Mouse (Mus musculus) thymus, adult 2 months (tissue): ENCODE measurements around the gene Cdt1. TPM values are rescaled to one million over a fixed set of nuclear protein-coding genes. Genes with fewer than 3 reads are reported as not detected.

Experiments used
- DNase-seq: peaks from one replicate; pipeline ENCODE4 v3.0.0; 2021
- H3K27ac ChIP-seq: fragments of 200-500 bp; 2 replicates; pipeline ENCODE4 v1.5.1; 2012; ENCODE audit warnings: low read length, control low read depth; ENCODE audit not compliant: control insufficient read depth, insufficient read depth
- H3K27me3 ChIP-seq: fragments of 200-500 bp; 2 replicates; pipeline ENCODE4 v1.6.1; 2012; ENCODE audit warnings: mild to moderate bottlenecking, low read length, moderate library complexity, mixed read lengths; ENCODE audit not compliant: control insufficient read depth, insufficient read depth
- H3K36me3 ChIP-seq: fragments of 200-500 bp; 2 replicates; pipeline ENCODE4 v1.6.1; 2012; ENCODE audit warnings: mild to moderate bottlenecking, low read length, moderate library complexity; ENCODE audit not compliant: control insufficient read depth, insufficient read depth
- H3K4me1 ChIP-seq: fragments of 200-500 bp; replicated peaks from 2 replicates; pipeline ENCODE4 v1.6.1; 2012; ENCODE audit warnings: low read length; ENCODE audit not compliant: control insufficient read depth, insufficient read depth
- H3K4me3 ChIP-seq: fragments of 200-500 bp; 2 replicates; pipeline ENCODE4 v1.5.1; 2012; ENCODE audit warnings: mild to moderate bottlenecking, low read length, control low read depth, moderate library complexity; ENCODE audit not compliant: control insufficient read depth, insufficient read depth
- CTCF ChIP-seq: fragments of 200-500 bp; IDR thresholded peaks from 2 replicates; pipeline ENCODE4 v1.5.1; 2012; ENCODE audit warnings: mild to moderate bottlenecking, control low read depth, low read length, moderate library complexity, borderline replicate concordance; ENCODE audit not compliant: control insufficient read depth, poor library complexity, insufficient read depth; ENCODE audit errors: extremely low read depth
- POLR2A ChIP-seq: fragments of 200-500 bp; IDR thresholded peaks from 2 replicates; pipeline ENCODE4 v1.6.1; 2012; ENCODE audit warnings: mild to moderate bottlenecking, low read length, control low read depth, moderate library complexity; ENCODE audit not compliant: control insufficient read depth, poor library complexity, insufficient read depth; ENCODE audit errors: extremely low read depth
- WGBS: fragments of 180-500 bp; shearing (Covaris S2); methylation state at CpG from one replicate; pipeline ENCODE4 v1.1.7; 2018; 5-methylcytosine and 5-hydroxymethylcytosine counted together
- polyA plus RNA-seq: library from polyadenylated mRNA; depleted of rRNA; stranded (reverse); fragments of >200 nt; gene quantifications from 2 replicates; pipeline ENCODE4 v1.2.3, GENCODE M21; 2012

The Cdt1 gene
- polyA plus RNA-seq, 1 experiment: 136 TPM

DNA sequence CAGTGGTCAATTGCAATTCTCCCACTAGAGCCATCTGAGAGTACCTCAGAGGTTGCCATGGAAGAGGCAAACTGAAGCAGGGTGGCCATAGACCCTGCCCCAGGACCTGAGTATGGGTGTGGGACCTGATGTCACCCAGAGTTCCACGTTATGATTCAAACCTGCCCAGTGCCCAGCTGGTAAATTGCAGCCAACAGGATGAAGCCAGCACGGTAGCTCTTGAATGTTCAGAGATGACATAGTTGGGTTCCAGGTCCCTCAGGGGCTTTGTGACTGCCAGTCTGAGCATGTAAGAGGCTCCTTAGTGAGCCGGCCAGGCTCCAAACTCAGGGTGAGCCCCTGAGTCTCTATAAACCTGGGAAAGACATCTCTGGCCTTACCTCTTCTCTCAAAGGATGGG lies 41.7 kb upstream of the Cdt1 start:
- no peak overlapping the region for H3K4me3 ChIP-seq
- WGBS: 90% methylated on average over 3 of the region's 3 CpGs
- H3K27ac ChIP-seq: no peak overlapping the region
- DNase-seq: no peak
- no peaks in the 10 kb centered on the region for H3K36me3 ChIP-seq
- no peaks in the 10 kb centered on the region for H3K27me3 ChIP-seq
- TF ChIP-seq POLR2A: no peak
- TF ChIP-seq CTCF: no peak
- H3K4me1 ChIP-seq: peaks cover 19% of the 10 kb centered on the region

GRCm38 (mm10) chr8:122526526-122527170 lies 41.2 kb upstream of the Cdt1 start:
- 57% methylated on average over 7 of the region's 7 CpGs for WGBS
- no peak for DNase-seq

GRCm38 (mm10) chr8:122527937-122528336 lies 39.9 kb upstream of the Cdt1 start:
- Histone ChIP-seq H3K4me3 (no peak overlapping the region), H3K4me1 (peaks cover 19% of the 10 kb centered on the region), H3K36me3 (no peaks in the 10 kb centered on the region), H3K27ac (no peak overlapping the region), H3K27me3 (no peaks in the 10 kb centered on the region)
- DNase-seq: no peak
- TF ChIP-seq POLR2A (no peak), CTCF (no peak)
- 98% methylated on average over 3 of the region's 3 CpGs for WGBS

More at GRCm38 (mm10) chr8:122526526-122527170, 41.2 kb upstream of the Cdt1 start:
- TF ChIP-seq POLR2A (no peak), CTCF (no peak)
- no peaks in the 10 kb centered on the region for H3K27me3 ChIP-seq
- peaks cover 19% of the 10 kb centered on the region for H3K4me1 ChIP-seq
- H3K36me3 ChIP-seq: no peaks in the 10 kb centered on the region
- H3K27ac ChIP-seq: peak overlapping the region; percentile 40; the same call in 1 of the 2 replicates
- H3K4me3 ChIP-seq: no peak overlapping the region

DNA sequence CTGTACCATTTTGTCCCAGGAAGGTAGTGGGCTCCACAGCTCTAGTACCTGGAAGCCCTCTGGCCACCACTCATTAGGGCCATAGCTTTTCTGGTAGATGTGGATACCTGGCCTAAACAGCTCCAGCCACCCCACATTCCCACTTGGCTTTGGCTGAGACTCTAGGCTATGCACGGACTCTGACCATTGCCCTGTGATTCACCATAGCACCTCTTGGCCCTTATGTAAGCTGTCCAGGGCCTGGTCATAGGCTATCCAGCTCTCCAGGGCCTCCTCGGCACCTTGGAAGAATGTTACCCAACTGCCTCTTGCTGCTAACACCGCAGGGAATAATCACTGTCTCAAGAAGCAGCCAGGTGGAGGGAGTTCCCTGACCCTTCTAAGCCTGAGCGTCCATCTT lies 38.7 kb upstream of the Cdt1 start:
- no peaks in the 10 kb centered on the region for H3K36me3 ChIP-seq
- no peaks in the 10 kb centered on the region for H3K27me3 ChIP-seq
- no peak for DNase-seq
- TF ChIP-seq POLR2A: no peak
- TF ChIP-seq CTCF: no peak
- H3K27ac ChIP-seq: no peak overlapping the region
- peaks cover 22% of the 10 kb centered on the region for H3K4me1 ChIP-seq
- H3K4me3 ChIP-seq: no peak overlapping the region
- WGBS: 97% methylated on average over 4 of the region's 4 CpGs

GRCm38 (mm10) chr8:122531312-122531711 lies 36.5 kb upstream of the Cdt1 start:
- no peak overlapping the region for H3K27ac ChIP-seq
- WGBS: over 99% methylated on average over 8 of the region's 8 CpGs
- TF ChIP-seq CTCF: no peak
- TF ChIP-seq POLR2A: no peak
- no peak overlapping the region for H3K4me3 ChIP-seq
- no peaks in the 10 kb centered on the region for H3K27me3 ChIP-seq
- peaks cover 16% of the 10 kb centered on the region for H3K4me1 ChIP-seq
- no peak for DNase-seq
- no peaks in the 10 kb centered on the region for H3K36me3 ChIP-seq

DNA sequence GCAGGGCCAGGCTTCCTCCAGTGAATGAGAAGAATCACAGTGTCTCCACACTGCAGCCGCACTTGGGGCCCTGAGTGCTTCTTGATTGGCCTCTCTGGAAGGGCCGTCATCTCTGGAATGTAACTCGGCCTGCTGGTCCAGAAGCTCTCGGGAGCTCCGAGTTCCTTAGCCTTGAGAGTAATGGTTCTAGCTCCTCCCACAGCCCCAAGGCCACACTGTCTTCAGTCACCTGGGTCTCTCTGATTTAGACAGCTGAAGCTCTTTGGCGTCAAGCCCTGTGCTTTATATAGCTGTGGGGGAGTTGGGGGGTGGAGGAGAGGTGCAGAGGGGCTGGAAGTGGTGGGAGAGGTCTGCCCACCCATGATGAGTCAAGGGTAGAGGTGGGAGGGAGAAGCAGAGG lies 30.8 kb upstream of the Cdt1 start:
- Histone ChIP-seq H3K4me3 (no peak overlapping the region), H3K27me3 (no peaks in the 10 kb centered on the region), H3K36me3 (no peaks in the 10 kb centered on the region), H3K27ac (no peak overlapping the region), H3K4me1 (0 out of 2 replicates have a peak, but pooled peaks cover 3% of the 10 kb centered on the region)
- TF ChIP-seq POLR2A (no peak), CTCF (no peak)
- 93% methylated on average over 6 of the region's 6 CpGs for WGBS
- DNase-seq: no peak

GRCm38 (mm10) chr8:122537812-122538211 lies 30.0 kb upstream of the Cdt1 start:
- H3K4me3 ChIP-seq: no peak overlapping the region
- H3K27me3 ChIP-seq: no peaks in the 10 kb centered on the region
- WGBS: 81% methylated on average over 2 of the region's 2 CpGs
- TF ChIP-seq POLR2A (no peak), CTCF (no peak)
- DNase-seq: no peak
- 0 out of 2 replicates have a peak, but pooled peaks cover 3% of the 10 kb centered on the region for H3K4me1 ChIP-seq
- no peak overlapping the region for H3K27ac ChIP-seq
- H3K36me3 ChIP-seq: no peaks in the 10 kb centered on the region
